Mouse (Mus musculus) forebrain, postnatal 0 days (tissue): Measurements from ENCODE around the gene Icam2. TPM values are rescaled to one million over a fixed set of nuclear protein-coding genes. Genes with fewer than 3 reads are reported as not detected.

Source experiments
- ATAC-seq: fragments of 200-750 bp; cut with Nextera tagmentation; 2 replicates; pipeline ENCODE4 v1.8.0; 2017; ENCODE audit warnings: mild to moderate bottlenecking, moderate library complexity
- DNase-seq: peaks from one replicate; pipeline ENCODE4 v3.0.0-alpha.2; 2015
- H3K27ac ChIP-seq: fragments of 300-500 bp; sonication (generic); 2 replicates; pipeline ENCODE4 v1.5.1; 2014; ENCODE audit warnings: low read depth, mild to moderate bottlenecking, antibody characterized with exemption, low read length, moderate library complexity, mixed read lengths
- H3K27me3 ChIP-seq: fragments of 300-500 bp; sonication (generic); 2 replicates; pipeline ENCODE4 v1.6.1; 2014; ENCODE audit warnings: mild to moderate bottlenecking, low read length, mixed read lengths; ENCODE audit not compliant: insufficient read depth
- H3K36me3 ChIP-seq: fragments of 300-500 bp; sonication (generic); 2 replicates; pipeline ENCODE4 v1.6.1; 2014; ENCODE audit warnings: mild to moderate bottlenecking, moderate library complexity; ENCODE audit not compliant: insufficient read depth
- H3K4me1 ChIP-seq: fragments of 300-500 bp; sonication (generic); 2 replicates; pipeline ENCODE4 v1.6.1; 2014; ENCODE audit warnings: antibody characterized with exemption; ENCODE audit not compliant: insufficient read depth
- H3K4me2 ChIP-seq: fragments of 300-500 bp; sonication (generic); 2 replicates; pipeline ENCODE4 v1.6.1; 2014; ENCODE audit warnings: low read depth, mild to moderate bottlenecking, moderate library complexity
- H3K4me3 ChIP-seq: fragments of 300-500 bp; sonication (generic); 2 replicates; pipeline ENCODE4 v1.5.1; 2014; ENCODE audit warnings: low read depth, low read length, mixed read lengths
- H3K9ac ChIP-seq: fragments of 300-500 bp; sonication (generic); 2 replicates; pipeline ENCODE4 v1.6.1; 2014; ENCODE audit warnings: mild to moderate bottlenecking
- H3K9me3 ChIP-seq: fragments of 300-500 bp; sonication (generic); 2 replicates; pipeline ENCODE4 v1.6.1; 2016; ENCODE audit warnings: low read length
- CTCF ChIP-seq: sonication (generic); IDR thresholded peaks from 2 replicates; pipeline ENCODE4 v1.5.1; 2016; ENCODE audit warnings: antibody characterized with exemption, control low read depth, low read depth
- WGBS: fragments of 180-500 bp; shearing (Covaris S2); extraction: QIAGEN DNeasy Blood & Tissue Kit; methylation state at CpG from one replicate; pipeline ENCODE4 v1.1.7; 2014; 5-methylcytosine and 5-hydroxymethylcytosine counted together
- polyA plus RNA-seq: library from polyadenylated mRNA; unstranded; fragments of >200 nt; fragmentation: Nextera tagmentation; extraction: Ambion mirVana; gene quantifications from 2 replicates; pipeline ENCODE4 v1.2.1, GENCODE M21; 2015
- total RNA-seq: library from RNA; depleted of rRNA; stranded (reverse); fragments of >200 nt; gene quantifications from 2 replicates; pipeline ENCODE4 v1.2.3, GENCODE M21; 2014

Icam2 gene
- total and polyA plus RNA-seq, 2 experiments from 2014 or later: 7.0 to 8.3 TPM

DNA sequence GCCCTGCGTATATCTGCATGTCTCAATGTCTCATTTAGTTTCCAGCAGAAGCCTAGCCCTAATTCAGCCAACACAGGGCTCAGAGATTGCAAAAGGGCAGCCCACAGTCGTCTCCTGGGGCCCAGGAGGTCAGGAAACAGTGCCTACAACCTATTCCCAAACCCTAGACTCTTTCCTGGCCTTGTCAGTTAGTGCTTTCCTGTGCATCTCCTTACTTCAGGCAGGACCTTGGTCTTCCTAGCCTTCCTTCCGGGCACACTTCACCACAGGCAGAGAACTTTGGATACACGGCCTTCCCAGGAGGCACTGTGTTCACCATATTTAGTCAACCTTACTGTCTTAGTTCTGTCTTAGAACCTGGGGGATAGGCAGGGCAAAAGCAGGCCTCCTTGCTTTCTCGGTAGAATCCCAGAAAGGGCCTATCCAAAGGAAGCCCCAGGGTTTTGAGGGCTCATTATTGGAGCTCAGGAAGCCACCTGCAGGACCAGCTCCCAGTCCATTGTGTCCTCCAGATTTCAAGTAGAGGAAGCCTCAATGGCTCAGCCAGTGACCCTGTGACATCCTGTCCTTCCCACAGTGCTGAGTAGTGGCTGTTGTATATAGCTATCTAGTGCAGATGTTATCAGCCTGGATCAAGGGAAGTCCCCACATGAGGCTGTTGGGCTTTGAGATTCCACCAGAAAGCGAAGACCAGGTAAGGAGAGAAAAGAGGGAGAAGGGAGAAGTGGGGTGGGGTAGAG lies 4.7 kb downstream of the Icam2 start:
- Histone ChIP-seq H3K4me1 (no peaks in the 10 kb centered on the region), H3K4me3 (no peak overlapping the region), H3K4me2 (no peak overlapping the region), H3K27me3 (no peaks in the 10 kb centered on the region), H3K36me3 (no peaks in the 10 kb centered on the region), H3K9me3 (no peaks in the 10 kb centered on the region), H3K27ac (no peak overlapping the region), H3K9ac (no peak overlapping the region)
- no peak for ATAC-seq
- no peak for TF ChIP-seq CTCF
- WGBS: 75% methylated on average over 6 of the region's 6 CpGs
- DNase-seq: no peak

- Histone ChIP-seq H3K27ac (no peak overlapping the region), H3K9me3 (no peaks in the 10 kb centered on the region), H3K27me3 (no peaks in the 10 kb centered on the region), H3K36me3 (no peaks in the 10 kb centered on the region), H3K4me3 (no peak overlapping the region), H3K9ac (no peak overlapping the region), H3K4me1 (no peaks in the 10 kb centered on the region), H3K4me2 (no peak overlapping the region)
- no peak for DNase-seq
- no peak for ATAC-seq
- WGBS: 78% methylated on average over 5 of the region's 5 CpGs
- TF ChIP-seq CTCF: no peak
These were observed 5.5 kb downstream of the Icam2 start for GRCm38 (mm10) chr11:106382424-106382823.

- H3K4me2 ChIP-seq: no peak overlapping the region
- no peak for DNase-seq
- no peaks in the 10 kb centered on the region for H3K36me3 ChIP-seq
- H3K27ac ChIP-seq: no peak overlapping the region
- no peak for ATAC-seq
- H3K4me3 ChIP-seq: no peak overlapping the region
- no peaks in the 10 kb centered on the region for H3K9me3 ChIP-seq
- WGBS: 83% methylated on average over 7 of the region's 7 CpGs
- no peak overlapping the region for H3K9ac ChIP-seq
- no peaks in the 10 kb centered on the region for H3K4me1 ChIP-seq
- TF ChIP-seq CTCF: no peak
- H3K27me3 ChIP-seq: no peaks in the 10 kb centered on the region
These were observed 6.0 kb downstream of the Icam2 start for GRCm38 (mm10) chr11:106381883-106382282.

- Histone ChIP-seq H3K4me2 (no peak overlapping the region), H3K9ac (no peak overlapping the region), H3K9me3 (no peaks in the 10 kb centered on the region), H3K27me3 (no peaks in the 10 kb centered on the region), H3K36me3 (no peaks in the 10 kb centered on the region), H3K27ac (no peak overlapping the region), H3K4me3 (no peak overlapping the region), H3K4me1 (no peaks in the 10 kb centered on the region)
- TF ChIP-seq CTCF: no peak
- ATAC-seq: no peak
- WGBS: 84% methylated on average over 11 of the region's 11 CpGs
- DNase-seq: no peak
These were observed 6.9 kb downstream of the Icam2 start for GRCm38 (mm10) chr11:106381011-106381410.

GRCm38 (mm10) chr11:106374979-106375378 lies 12.9 kb downstream of the Icam2 start:
- no peak overlapping the region for H3K4me2 ChIP-seq
- 86% methylated on average over 5 of the region's 5 CpGs for WGBS
- H3K9ac ChIP-seq: no peak overlapping the region
- no peaks in the 10 kb centered on the region for H3K27me3 ChIP-seq
- no peaks in the 10 kb centered on the region for H3K9me3 ChIP-seq
- no peaks in the 10 kb centered on the region for H3K4me1 ChIP-seq
- ATAC-seq (no peak), DNase-seq (no peak)
- H3K27ac ChIP-seq: no peak overlapping the region
- H3K4me3 ChIP-seq: no peak overlapping the region
- no peaks in the 10 kb centered on the region for H3K36me3 ChIP-seq
- no peak for TF ChIP-seq CTCF

GRCm38 (mm10) chr11:106374559-106374958 lies 13.3 kb downstream of the Icam2 start:
- TF ChIP-seq CTCF: no peak
- Histone ChIP-seq H3K4me1 (no peaks in the 10 kb centered on the region), H3K9me3 (no peaks in the 10 kb centered on the region), H3K4me2 (no peak overlapping the region), H3K27me3 (no peaks in the 10 kb centered on the region), H3K27ac (no peak overlapping the region), H3K36me3 (no peaks in the 10 kb centered on the region), H3K9ac (no peak overlapping the region), H3K4me3 (no peak overlapping the region)
- 46% methylated on average over 9 of the region's 9 CpGs for WGBS
- no peak for DNase-seq
- ATAC-seq: no peak

- Histone ChIP-seq H3K27ac (no peak overlapping the region), H3K4me3 (no peak overlapping the region), H3K27me3 (no peaks in the 10 kb centered on the region), H3K4me2 (no peak overlapping the region), H3K4me1 (no peaks in the 10 kb centered on the region), H3K9ac (no peak overlapping the region), H3K9me3 (no peaks in the 10 kb centered on the region), H3K36me3 (no peaks in the 10 kb centered on the region)
- 70% methylated on average over 11 of the region's 11 CpGs for WGBS
- DNase-seq (no peak), ATAC-seq (no peak)
- no peak for TF ChIP-seq CTCF
These were observed 13.9 kb downstream of the Icam2 start for GRCm38 (mm10) chr11:106373998-106374397.
